Mouse (Mus musculus) small intestine, adult 2 months (tissue): ENCODE data around the gene Tbcb.
"Not testable (repeated sequence)": the region's sequence is repeated elsewhere in the genome, so short reads cannot be mapped to it uniquely, and the experiment has no call there.

ENCODE experiments used
- CTCF ChIP-seq: fragments of 200-500 bp; IDR thresholded peaks from 2 replicates; pipeline ENCODE4 v1.5.1; 2012; ENCODE audit warnings: low read depth, mild to moderate bottlenecking, control low read depth, inconsistent platforms, low read length, moderate library complexity, mixed read lengths; ENCODE audit not compliant: insufficient replicate concordance, insufficient read length; ENCODE audit errors: extremely low read depth
- POLR2A ChIP-seq: fragments of 200-500 bp; IDR thresholded peaks from 2 replicates; pipeline ENCODE4 v1.6.1; 2012; ENCODE audit warnings: low read depth, mild to moderate bottlenecking, control low read depth, inconsistent platforms, low read length, moderate library complexity

GRCm38 (mm10) chr7:30237374-30237773, 5.3 kb upstream of the Tbcb start:
- TF ChIP-seq POLR2A, CTCF: not testable (repeated sequence)
